Mouse (Mus musculus) erythroblast, adult 5-6 weeks (primary cell): ENCODE measurements around the gene Zranb2. TPM values are rescaled to one million over a fixed set of nuclear protein-coding genes. Genes with fewer than 3 reads are reported as not detected.

ENCODE experiments used
- ATAC-seq: replicated peaks from 2 replicates; pipeline ENCODE4 v1.8.0; 2016; ENCODE audit warnings: moderate number of reproducible peaks, mild to moderate bottlenecking, moderate TSS enrichment, inconsistent platforms; ENCODE audit not compliant: poor library complexity, low FRiP score, severe bottlenecking
- total RNA-seq, 2 experiments: library from RNA; stranded (forward) in 1 of 2; stranded (reverse) in 1 of 2; fragments of 150-400 nt in 1 of 2; fragments of 200-764, 138-1000 nt in 1 of 2; gene quantifications; 2 replicates each; pipeline versions ENCODE4 v1.2.3 to v1.2.4; 2015 to 2017; ENCODE audit warnings: low replicate concordance in 2 of 2

Zranb2 gene
- total RNA-seq (2015; ENCODE audit: low replicate concordance) (23.4 and 33.0 TPM in 2 replicates), total RNA-seq (2017; ENCODE audit: low replicate concordance) (52.6 and 78.9 TPM in 2 replicates)

DNA sequence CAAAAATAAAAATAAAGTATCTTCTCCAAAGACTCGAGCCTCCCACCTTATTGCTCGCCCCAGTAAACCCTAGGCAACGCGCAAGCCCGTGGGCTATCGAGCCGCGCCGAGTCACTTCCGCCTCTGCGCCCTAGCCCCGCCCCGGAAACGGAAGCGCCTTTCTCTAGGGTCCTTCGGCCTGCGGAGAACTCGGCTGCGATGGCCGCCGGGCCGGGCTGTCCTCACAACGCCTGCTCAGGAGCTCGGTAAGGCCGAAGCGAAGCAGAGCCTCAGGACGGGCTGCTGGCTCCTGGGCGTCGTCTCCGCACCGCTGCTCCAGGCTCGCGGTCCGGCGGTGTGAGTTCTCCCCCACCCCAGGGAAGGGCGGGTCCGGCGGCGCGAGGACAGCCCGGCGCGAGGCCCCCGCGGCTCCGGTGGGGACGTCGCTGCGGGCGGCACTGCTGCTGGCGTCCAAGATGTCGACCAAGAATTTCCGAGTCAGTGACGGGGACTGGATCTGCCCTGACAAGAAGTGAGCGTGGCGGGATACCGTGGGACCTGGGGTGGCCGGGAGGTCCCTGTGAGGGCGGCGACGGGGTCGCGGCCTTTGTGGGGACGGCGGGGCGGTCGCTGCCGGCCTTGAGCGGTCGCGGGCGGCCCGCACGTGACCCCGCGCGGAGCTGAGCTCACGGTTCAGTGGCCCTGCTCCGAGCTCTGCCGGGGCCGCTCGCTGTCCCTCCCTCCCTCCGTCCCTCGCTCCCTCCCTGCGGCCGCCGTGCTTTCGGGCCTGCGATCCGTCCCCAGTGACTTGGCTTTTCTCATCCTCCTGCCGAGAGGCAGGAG is at the start of gene Zranb2:
Gene Zranb2 (plus strand): TSS at position 197 of the 822 bp plus-strand sequence.
- ATAC-seq: peak; percentile 94

- ATAC-seq: no peak
Observed at GRCm38 (mm10) chr3:157492043-157492442, 41.9 kb upstream of the Zranb2 start.

DNA sequence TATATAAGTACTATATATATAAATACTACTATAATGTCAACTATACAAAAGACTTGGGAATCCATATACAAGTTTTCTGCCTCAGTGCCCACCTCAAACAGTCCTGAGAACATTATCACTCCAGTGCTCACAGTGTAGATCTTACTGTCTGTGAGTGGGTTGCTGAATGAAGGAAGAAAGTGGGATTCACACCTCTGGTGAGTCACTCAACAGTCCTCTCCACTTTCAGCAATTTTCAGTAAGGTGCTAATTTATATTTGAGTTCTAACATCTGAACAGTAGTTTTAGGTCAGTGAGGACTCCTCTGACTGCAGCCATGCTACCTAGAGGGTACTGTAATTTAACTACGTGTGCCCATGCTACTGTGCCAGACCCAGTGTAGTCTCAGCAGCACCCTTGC is 31.7 kb upstream of the Zranb2 start:
- no peak for ATAC-seq

DNA sequence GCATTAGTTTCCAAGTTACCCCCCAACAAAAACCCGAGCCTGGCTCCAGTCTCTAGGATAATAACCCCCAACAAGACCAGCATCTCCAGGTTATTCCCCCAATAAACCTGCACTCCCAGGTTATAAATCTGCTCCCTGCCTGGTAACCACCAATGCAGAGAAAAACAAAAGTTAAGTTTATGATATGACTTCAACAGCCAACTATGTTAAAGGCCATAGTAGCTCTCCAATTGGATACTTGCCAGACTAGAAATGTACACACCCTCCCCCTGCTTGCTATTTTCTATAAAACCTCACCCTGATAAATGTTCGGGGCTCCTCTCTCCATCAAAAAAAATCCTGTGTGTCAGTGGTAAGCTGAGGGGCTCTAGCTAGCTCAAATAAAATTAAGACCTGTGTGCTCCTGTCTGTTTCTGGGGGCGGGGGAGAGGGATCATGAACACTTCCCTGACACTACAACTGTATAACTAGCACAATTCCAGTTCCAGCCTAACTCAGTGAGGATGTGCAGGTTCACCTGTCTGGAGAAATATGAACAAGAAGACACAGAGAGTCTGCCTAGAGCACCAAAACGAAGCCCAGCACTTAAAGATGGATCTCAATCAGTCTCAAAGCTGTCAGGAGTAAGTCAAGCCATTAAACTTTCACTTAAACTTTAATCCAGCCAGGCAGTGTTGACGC is 19.7 kb upstream of the Zranb2 start:
- ATAC-seq: no peak

DNA sequence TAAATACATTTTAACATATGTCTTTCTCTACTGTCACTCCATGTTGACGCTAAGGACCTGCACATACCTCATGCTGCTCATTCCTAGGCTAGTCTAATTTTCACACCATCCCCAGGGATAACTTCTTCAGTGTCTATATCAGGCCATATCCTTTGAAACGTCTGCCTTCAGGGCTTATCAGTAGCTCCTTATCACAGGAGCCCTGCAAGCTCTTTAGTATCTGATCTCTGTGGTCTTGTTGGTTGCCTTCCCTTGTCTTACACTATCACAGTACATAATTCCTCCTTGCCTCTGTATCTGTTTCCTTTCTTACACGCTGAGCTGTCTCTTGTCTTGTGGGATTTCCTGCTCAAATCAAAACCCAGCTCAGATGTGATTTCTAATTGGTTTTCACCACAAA is 17.5 kb upstream of the Zranb2 start:
- ATAC-seq: no peak

DNA sequence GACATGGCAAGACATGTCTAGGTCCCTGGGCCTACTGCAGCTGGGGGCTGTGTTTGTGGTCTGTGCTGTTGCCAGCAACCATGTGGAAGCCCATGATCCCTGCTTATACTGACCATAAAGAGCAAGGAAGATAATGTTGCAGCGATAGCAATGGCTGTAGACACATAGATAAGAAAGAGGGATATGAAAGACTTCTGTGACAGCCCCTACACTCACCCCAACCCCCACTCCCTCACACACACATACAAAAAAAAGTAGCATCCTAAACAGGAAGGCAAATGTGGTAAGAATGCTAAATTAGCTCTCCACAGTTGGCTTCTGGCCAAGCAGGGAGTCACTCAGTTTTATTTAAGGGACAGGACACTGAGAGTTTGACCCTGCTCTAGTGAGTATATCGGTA is 16.0 kb upstream of the Zranb2 start:
- no peak for ATAC-seq

DNA sequence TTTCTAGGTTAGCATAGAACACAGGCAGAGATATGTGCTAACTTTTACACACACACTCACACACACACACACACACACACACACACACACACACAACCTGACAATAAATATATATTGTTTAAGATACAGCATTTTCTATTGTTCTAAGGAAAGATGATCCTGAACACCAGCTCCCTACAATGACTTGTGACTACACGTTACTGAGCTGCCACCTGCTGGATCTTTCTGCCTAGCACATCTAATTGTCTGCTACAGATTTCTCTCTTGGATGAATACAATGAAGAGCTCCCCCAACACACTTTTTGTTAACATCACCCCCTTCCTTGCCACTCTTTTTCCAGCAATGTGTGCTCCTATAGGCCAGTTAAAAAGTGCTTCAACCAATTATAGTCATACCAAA is 13.5 kb upstream of the Zranb2 start:
- ATAC-seq: no peak

GRCm38 (mm10) chr3:157523834-157524233 is 10.1 kb upstream of the Zranb2 start:
- ATAC-seq: no peak

DNA sequence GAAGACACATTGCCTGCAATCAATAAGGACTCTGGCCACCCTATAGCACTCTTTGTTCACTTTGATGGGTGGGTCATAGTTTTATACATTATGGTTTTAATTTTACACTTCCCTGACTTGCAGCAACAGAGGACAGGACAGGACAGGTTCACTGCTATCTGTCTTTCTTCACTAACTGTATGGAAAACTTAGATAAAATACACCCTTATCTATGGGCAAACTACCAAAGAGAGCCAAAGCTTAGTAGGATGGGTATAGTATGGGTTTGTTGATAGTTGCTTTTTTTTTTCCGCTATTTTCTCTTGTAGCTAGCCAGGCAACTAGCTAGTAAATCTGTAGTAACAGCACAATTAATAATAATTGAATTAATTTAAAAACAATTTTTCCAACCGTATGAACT is 2.4 kb upstream of the Zranb2 start:
- no peak for ATAC-seq

DNA sequence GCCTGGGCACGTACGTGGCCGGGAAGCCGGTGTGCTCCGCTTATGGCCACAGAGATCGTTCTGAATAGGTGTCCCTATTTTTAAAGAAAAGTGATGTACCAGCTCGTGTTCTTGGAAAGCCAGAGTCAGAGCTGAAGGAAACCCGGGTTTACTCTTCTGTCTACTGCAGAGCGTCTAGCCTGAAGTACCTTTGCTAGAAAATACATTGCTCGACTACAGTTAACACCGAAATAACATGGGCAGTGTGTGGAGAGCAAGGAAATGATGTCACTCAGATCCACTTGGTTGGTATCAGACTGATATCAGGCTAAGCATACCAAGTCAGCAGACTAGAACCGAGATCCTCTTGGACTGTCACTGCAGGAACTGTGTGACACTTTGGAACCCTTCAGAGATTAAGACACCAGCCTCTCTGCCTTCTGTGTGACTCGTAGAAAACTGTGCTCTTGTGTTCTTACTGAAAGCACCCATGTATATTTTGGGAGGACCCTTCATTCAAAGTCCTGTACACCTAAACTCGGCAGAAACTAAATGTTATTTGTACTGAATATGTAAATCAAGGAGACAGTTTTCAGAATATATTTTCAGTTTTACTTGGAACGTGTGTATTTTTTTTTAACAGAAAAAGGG is 941 bp downstream of the Zranb2 start:
- ATAC-seq: peak; percentile 72

GRCm38 (mm10) chr3:157549323-157549722 is 15.4 kb downstream of the Zranb2 start:
- ATAC-seq: no peak

- ATAC-seq: no peak
Observed at GRCm38 (mm10) chr3:157549758-157550600, 16.0 kb downstream of the Zranb2 start.

DNA sequence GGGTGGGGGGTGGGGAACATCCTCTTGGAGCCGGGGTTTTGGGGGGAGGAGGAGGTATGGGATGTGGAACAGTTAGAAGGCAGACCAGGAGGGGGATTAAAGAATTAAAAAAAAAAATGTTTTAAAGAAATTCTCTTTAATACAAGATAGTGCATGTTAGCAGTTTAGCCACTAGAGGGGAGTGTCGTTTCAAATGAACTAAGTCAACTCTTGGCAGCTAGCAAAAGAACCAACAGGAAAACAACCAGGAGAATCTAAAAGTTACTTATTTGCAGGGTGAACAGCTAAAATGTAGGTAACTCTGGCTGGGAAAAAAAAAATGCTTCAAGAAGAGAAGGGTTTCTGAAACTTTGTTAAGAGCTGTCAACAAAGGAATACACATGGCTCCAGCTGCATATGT is 31.2 kb downstream of the Zranb2 start:
- no peak for ATAC-seq

GRCm38 (mm10) chr3:157566725-157567565 is 33.0 kb downstream of the Zranb2 start, which contains the start of gene Ptger3:
Ptger3 (plus strand) TSS chr3:157566892.
- peak; percentile 75 for ATAC-seq

- ATAC-seq: no peak
Observed at GRCm38 (mm10) chr3:157567566-157568132, 33.7 kb downstream of the Zranb2 start.

- ATAC-seq: no peak
Observed at GRCm38 (mm10) chr3:157572011-157572410, 38.1 kb downstream of the Zranb2 start.

DNA sequence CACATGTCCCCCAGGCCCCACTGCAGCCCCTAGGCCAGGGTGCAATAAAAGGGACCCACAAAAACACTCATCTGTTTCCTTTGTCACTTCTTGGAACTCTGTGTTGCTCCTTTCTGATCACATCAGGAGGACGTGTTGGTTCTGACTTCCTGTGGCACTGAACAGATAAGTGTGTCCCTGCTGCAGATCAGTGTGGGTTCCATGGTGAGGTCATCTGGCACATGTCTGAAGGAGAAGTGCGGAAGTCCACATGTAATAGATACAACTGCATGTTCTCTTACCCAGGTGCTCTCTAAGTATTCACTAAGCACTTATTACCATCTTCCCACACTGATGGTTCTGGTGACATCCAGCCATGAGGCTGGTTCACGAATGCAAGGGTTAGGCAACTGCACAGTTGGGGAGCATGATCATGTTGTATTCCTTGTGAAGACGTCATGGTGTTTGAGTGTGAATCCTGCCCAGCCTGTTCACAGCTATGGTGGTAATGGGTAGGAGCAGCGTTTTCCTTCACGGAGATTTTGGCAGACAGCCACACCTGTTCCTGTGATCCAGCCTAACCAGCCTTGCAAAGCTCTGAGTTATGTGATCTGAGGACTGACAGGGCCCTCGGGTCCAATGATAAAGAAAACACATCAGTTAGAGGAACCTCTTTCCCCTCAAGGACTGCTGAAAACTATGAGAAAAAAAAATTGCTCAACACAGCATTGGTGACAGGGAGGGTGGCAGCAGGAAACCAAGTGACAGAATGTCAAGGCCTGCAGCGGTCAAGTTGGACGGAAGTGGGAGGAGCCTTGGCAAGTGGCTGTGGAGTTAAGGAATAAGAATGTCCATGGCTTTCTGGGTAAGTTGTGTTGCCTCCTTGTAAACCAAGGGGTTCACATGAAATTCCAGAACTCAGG is 41.7 kb downstream of the Zranb2 start:
- ATAC-seq: no peak

- no peak for ATAC-seq
Observed at GRCm38 (mm10) chr3:157576343-157576722, 42.4 kb downstream of the Zranb2 start.
